Mouse (Mus musculus) cerebellum, adult 2 months (tissue): ENCODE data around the gene Mars2. TPM values are rescaled to one million over a fixed set of nuclear protein-coding genes. Genes with fewer than 3 reads are reported as not detected.

Experiments used
- DNase-seq, 2 experiments: peaks; one replicate each; pipeline ENCODE4 v3.0.0; 2021
- H3K27ac ChIP-seq: fragments of 200-500 bp; 2 replicates; pipeline ENCODE4 v1.5.1; 2012; ENCODE audit warnings: low read length, control low read depth, inconsistent platforms; ENCODE audit not compliant: insufficient read depth
- H3K27me3 ChIP-seq: fragments of 200-500 bp; 2 replicates; pipeline ENCODE4 v1.6.1; 2012; ENCODE audit warnings: inconsistent platforms, mild to moderate bottlenecking, low read length, moderate library complexity; ENCODE audit not compliant: control insufficient read depth, insufficient read depth
- H3K4me1 ChIP-seq: fragments of 200-500 bp; 2 replicates; pipeline ENCODE4 v1.6.1; 2011; ENCODE audit warnings: low read length; ENCODE audit not compliant: control insufficient read depth, insufficient read depth
- H3K4me3 ChIP-seq: fragments of 200-500 bp; replicated peaks from 2 replicates; pipeline ENCODE3; 2011; ENCODE audit warnings: mild to moderate bottlenecking, low read depth, low read length, control low read depth; ENCODE audit not compliant: insufficient read depth
- CTCF ChIP-seq: fragments of 200-500 bp; IDR thresholded peaks from 2 replicates; pipeline ENCODE4 v1.5.1; 2011; ENCODE audit warnings: low read depth, mild to moderate bottlenecking, control low read depth, low read length, moderate library complexity, borderline replicate concordance; ENCODE audit not compliant: insufficient read depth
- POLR2A ChIP-seq: fragments of 200-500 bp; IDR thresholded peaks from 2 replicates; pipeline ENCODE4 v1.6.1; 2011; ENCODE audit warnings: low read length, control low read depth, borderline replicate concordance; ENCODE audit not compliant: insufficient read depth
- WGBS: fragments of 180-500 bp; shearing (Covaris S2); methylation state at CpG from one replicate; pipeline ENCODE4 v1.1.7; 2018; 5-methylcytosine and 5-hydroxymethylcytosine counted together
- polyA plus RNA-seq: library from polyadenylated mRNA; depleted of rRNA; stranded (reverse); fragments of >200 nt; gene quantifications from 2 replicates; pipeline ENCODE4 v1.2.3, GENCODE M21; 2012; rRNA removed

The Mars2 gene
- polyA plus RNA-seq, 1 experiment = 3.8 TPM

DNA sequence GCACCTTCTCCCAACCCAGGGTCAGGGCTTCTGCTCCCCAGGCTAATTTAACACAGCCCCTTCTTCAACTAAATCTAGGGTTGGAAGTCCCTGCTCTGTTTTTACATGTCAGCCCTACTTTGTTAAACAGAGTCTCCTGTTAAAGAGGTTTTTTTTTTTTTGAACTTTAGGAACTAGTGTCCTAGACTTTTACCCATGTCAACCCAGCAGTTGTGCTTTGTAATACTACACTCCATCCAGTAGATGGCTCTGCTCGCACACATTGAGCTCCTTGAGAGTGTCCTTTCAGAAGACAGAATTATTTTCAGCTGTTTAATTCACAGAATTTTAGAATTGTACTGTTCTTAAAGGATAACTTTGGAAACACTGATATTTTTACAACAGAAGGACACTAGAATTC, 2.3 kb downstream of the Mars2 start:
- Histone ChIP-seq H3K4me3 (peak overlapping the region; percentile 24), H3K4me1 (peaks cover 4% of the 10 kb centered on the region; the same call in 1 of the 2 replicates), H3K27ac (no peak overlapping the region), H3K27me3 (no peaks in the 10 kb centered on the region)
- DNase-seq = peak in 1 of 2 experiments; percentile 51
- WGBS = 0% methylated on average over 1 of the region's 1 CpGs
- TF ChIP-seq CTCF (peak; percentile 18; the same call in 1 of the 2 replicates), POLR2A (no peak)

DNA sequence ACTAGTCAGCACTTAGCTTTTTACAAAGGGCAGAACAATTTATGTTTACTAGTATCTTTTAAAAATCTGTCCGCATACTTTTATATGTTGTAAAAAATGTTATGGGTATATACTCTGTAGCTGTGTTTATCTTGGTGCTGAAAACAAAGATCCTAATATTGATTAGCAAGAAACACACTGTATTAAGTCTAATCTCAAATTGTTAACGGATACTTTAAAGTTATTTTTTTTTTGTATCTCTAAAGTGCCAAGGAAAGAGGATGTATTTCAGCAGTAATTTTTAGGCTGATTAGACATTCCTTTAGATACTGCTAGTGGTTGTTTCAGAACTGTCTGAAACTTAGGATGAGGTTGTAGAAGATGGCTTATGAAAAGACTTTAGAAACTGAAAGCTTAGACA, 9.4 kb downstream of the Mars2 start:
- TF ChIP-seq CTCF (no peak), POLR2A (no peak)

GRCm38 (mm10) chr1:55264385-55264784, 27.4 kb downstream of the Mars2 start:
- no peak for TF ChIP-seq POLR2A
- TF ChIP-seq CTCF = no peak

More for the DNA sequence above, 9.4 kb downstream of the Mars2 start:
- H3K27me3 ChIP-seq = no peaks in the 10 kb centered on the region
- H3K4me3 ChIP-seq = no peak overlapping the region
- no peaks in the 10 kb centered on the region for H3K4me1 ChIP-seq
- WGBS = 96% methylated on average over 2 of the region's 2 CpGs
- DNase-seq = no peak
- no peak overlapping the region for H3K27ac ChIP-seq

DNA sequence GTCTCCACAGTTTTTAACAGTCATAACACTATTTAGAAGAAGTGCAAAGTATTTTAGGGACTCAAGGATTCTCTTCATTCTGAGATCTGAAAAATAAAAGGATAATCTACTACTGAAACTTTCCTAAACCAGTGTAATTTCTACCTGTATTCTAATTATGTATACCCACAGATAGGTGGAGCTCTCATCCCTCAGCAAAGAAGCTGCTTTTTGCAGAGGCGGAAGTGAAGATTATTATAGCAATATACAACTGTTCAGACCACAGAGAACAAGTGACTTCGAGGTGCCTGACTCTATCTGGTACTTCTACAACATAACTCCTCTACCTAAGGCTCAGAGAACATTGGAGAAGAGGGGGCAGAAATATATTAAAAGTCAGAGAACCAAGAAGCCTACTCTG, 28.5 kb downstream of the Mars2 start:
- H3K27me3 ChIP-seq = no peaks in the 10 kb centered on the region
- no peak overlapping the region for H3K27ac ChIP-seq
- no peak for DNase-seq
- no peaks in the 10 kb centered on the region for H3K4me1 ChIP-seq
- WGBS = 68% methylated on average over 2 of the region's 2 CpGs
- no peak overlapping the region for H3K4me3 ChIP-seq
- TF ChIP-seq CTCF = no peak
- TF ChIP-seq POLR2A = no peak

More at GRCm38 (mm10) chr1:55264385-55264784, 27.4 kb downstream of the Mars2 start:
- no peaks in the 10 kb centered on the region for H3K27me3 ChIP-seq
- no peak for DNase-seq
- no peaks in the 10 kb centered on the region for H3K4me1 ChIP-seq
- 67% methylated on average over 2 of the region's 2 CpGs for WGBS
- no peak overlapping the region for H3K4me3 ChIP-seq
- H3K27ac ChIP-seq = no peak overlapping the region

GRCm38 (mm10) chr1:55279081-55279480, 42.1 kb downstream of the Mars2 start:
- Histone ChIP-seq H3K27ac (no peak overlapping the region), H3K4me3 (no peak overlapping the region), H3K4me1 (no peaks in the 10 kb centered on the region), H3K27me3 (no peaks in the 10 kb centered on the region)
- TF ChIP-seq POLR2A = no peak
- no peak for TF ChIP-seq CTCF
- DNase-seq = no peak
- 78% methylated on average over 9 of the region's 9 CpGs for WGBS

Other genes with a start within 250 kb of the Mars2 start
- gene Sf3b1, start 209.7 kb upstream of the Mars2 start, polyA plus RNA-seq = 161 and 168 TPM in 2 replicates
- gene Coq10b, start 184.4 kb upstream of the Mars2 start, polyA plus RNA-seq = 27.5 and 30.8 TPM in 2 replicates
- gene Hspe1, start 149.0 kb upstream of the Mars2 start, polyA plus RNA-seq = 156 and 173 TPM in 2 replicates
- 116 and 118 TPM in 2 replicates for gene Hspd1, start 148.9 kb upstream of the Mars2 start, polyA plus RNA-seq
- 48.0 and 48.8 TPM in 2 replicates for gene Mob4, start 105.9 kb upstream of the Mars2 start, polyA plus RNA-seq
- gene Rftn2, start 10.4 kb upstream of the Mars2 start, polyA plus RNA-seq = 16.9 and 17.1 TPM in 2 replicates
- gene Boll, start 126.3 kb downstream of the Mars2 start, polyA plus RNA-seq = not detected in 2 replicates
- 10.2 and 12.2 TPM in 2 replicates for gene Plcl1, start 168.7 kb downstream of the Mars2 start, polyA plus RNA-seq